Mouse (Mus musculus) CD4-positive, CD25-positive, alpha-beta regulatory T cell, adult 4 months (primary cell): Measurements from ENCODE around the gene E130308A19Rik. TPM values are rescaled to one million over a fixed set of nuclear protein-coding genes. Genes with fewer than 3 reads are reported as not detected.
A peak's percentile ranks its signal among the peaks of the same experiment; 100 is the strongest.

Experiments
- ATAC-seq: one replicate; pipeline ENCODE4 v1.8.0; 2017
- polyA plus RNA-seq, 2 experiments: library from polyadenylated mRNA; unstranded; fragments of 100-300 nt; shearing (Covaris generic); gene quantifications; one replicate each; pipeline ENCODE4 v1.2.1; 2017

The E130308A19Rik gene
- 10 to 100 TPM; 12.6 to 18.7 TPM for polyA plus RNA-seq

- ATAC-seq: peak; percentile 89
These were observed at the start of gene E130308A19Rik for GRCm38 (mm10) chr4:59625998-59626910. Gene E130308A19Rik, plus strand, starts transcription at chr4:59626211.

- peak; percentile 16 for ATAC-seq
These were observed 45.3 kb upstream of the E130308A19Rik start for GRCm38 (mm10) chr4:59580495-59581281.

- ATAC-seq: peak; percentile 90
These were observed 44.5 kb upstream of the E130308A19Rik start, which contains the start of gene Hsdl2 for GRCm38 (mm10) chr4:59581314-59582185. Gene Hsdl2, plus strand, starts transcription at chr4:59581563.

- no peak for ATAC-seq
These were observed 43.8 kb upstream of the E130308A19Rik start for GRCm38 (mm10) chr4:59582186-59582585.

- ATAC-seq: no peak
These were observed 40.9 kb upstream of the E130308A19Rik start for GRCm38 (mm10) chr4:59585097-59585496.

GRCm38 (mm10) chr4:59587215-59587871 is 38.7 kb upstream of the E130308A19Rik start:
- no peak for ATAC-seq

GRCm38 (mm10) chr4:59587872-59588226 is 38.2 kb upstream of the E130308A19Rik start:
- no peak for ATAC-seq

GRCm38 (mm10) chr4:59594614-59595013 is 31.4 kb upstream of the E130308A19Rik start:
- ATAC-seq: no peak

- ATAC-seq: no peak
These were observed 29.5 kb upstream of the E130308A19Rik start for GRCm38 (mm10) chr4:59596556-59596955.

- no peak for ATAC-seq
These were observed 23.3 kb upstream of the E130308A19Rik start for GRCm38 (mm10) chr4:59602704-59603103.

- ATAC-seq: no peak
These were observed 21.1 kb upstream of the E130308A19Rik start for GRCm38 (mm10) chr4:59604892-59605291.

GRCm38 (mm10) chr4:59605501-59605900 is 20.5 kb upstream of the E130308A19Rik start:
- ATAC-seq: no peak

- no peak for ATAC-seq
These were observed 15.6 kb upstream of the E130308A19Rik start for GRCm38 (mm10) chr4:59610411-59610810.

GRCm38 (mm10) chr4:59614986-59615385 is 11.0 kb upstream of the E130308A19Rik start:
- ATAC-seq: peak; percentile 92

- no peak for ATAC-seq
These were observed 6.3 kb upstream of the E130308A19Rik start for GRCm38 (mm10) chr4:59619611-59620245.

- ATAC-seq: peak; percentile 44
These were observed 374 bp upstream of the E130308A19Rik start for GRCm38 (mm10) chr4:59625676-59625997.

GRCm38 (mm10) chr4:59628255-59628654 is 2.2 kb downstream of the E130308A19Rik start:
- ATAC-seq: no peak

GRCm38 (mm10) chr4:59629076-59629874 is 3.3 kb downstream of the E130308A19Rik start:
- ATAC-seq: no peak

GRCm38 (mm10) chr4:59630122-59630521 is 4.1 kb downstream of the E130308A19Rik start:
- no peak for ATAC-seq

- no peak for ATAC-seq
These were observed 8.5 kb downstream of the E130308A19Rik start for GRCm38 (mm10) chr4:59634532-59634931.

- no peak for ATAC-seq
These were observed 13.2 kb downstream of the E130308A19Rik start for GRCm38 (mm10) chr4:59639163-59639562.
